Mouse (Mus musculus) midbrain, embryonic 14.5 days (tissue): ENCODE data around the gene Adam23. TPM values are rescaled to one million over a fixed set of nuclear protein-coding genes. Genes with fewer than 3 reads are reported as not detected.

Experiments
- ATAC-seq: fragments of 200-750 bp; cut with Nextera tagmentation; 2 replicates; pipeline ENCODE4 v1.8.0; 2017; ENCODE audit warnings: moderate number of reproducible peaks, moderate library complexity; ENCODE audit not compliant: low FRiP score, low TSS enrichment
- DNase-seq: peaks from one replicate; pipeline ENCODE4 v3.0.0-alpha.2; 2015
- H3K27ac ChIP-seq: fragments of 300-500 bp; sonication (generic); replicated peaks from 2 replicates; pipeline ENCODE4 v1.5.1; 2014; ENCODE audit warnings: mild to moderate bottlenecking, low read depth, low read length, moderate library complexity
- H3K27me3 ChIP-seq: fragments of 300-500 bp; sonication (generic); 2 replicates; pipeline ENCODE4 v1.6.1; 2014; ENCODE audit warnings: low read length, control low read depth, mixed read lengths; ENCODE audit not compliant: control insufficient read depth, insufficient read depth
- H3K36me3 ChIP-seq: fragments of 300-500 bp; sonication (generic); 2 replicates; pipeline ENCODE4 v1.6.1; 2014; ENCODE audit warnings: low read length, control low read depth; ENCODE audit not compliant: control insufficient read depth, insufficient read depth
- H3K4me1 ChIP-seq: fragments of 300-500 bp; sonication (generic); 2 replicates; pipeline ENCODE4 v1.6.1; 2014; ENCODE audit warnings: mild to moderate bottlenecking, antibody characterized with exemption, low read length, control low read depth; ENCODE audit not compliant: control insufficient read depth, insufficient read depth
- H3K4me2 ChIP-seq: fragments of 300-500 bp; sonication (generic); 2 replicates; pipeline ENCODE4 v1.6.1; 2014; ENCODE audit warnings: mild to moderate bottlenecking, low read length, moderate library complexity
- H3K4me3 ChIP-seq: fragments of 300-500 bp; sonication (generic); replicated peaks from 2 replicates; pipeline ENCODE4 v1.5.1; 2014; ENCODE audit warnings: low read depth, low read length
- H3K9ac ChIP-seq: fragments of 300-500 bp; sonication (generic); replicated peaks from 2 replicates; pipeline ENCODE4 v1.6.1; 2014; ENCODE audit warnings: mild to moderate bottlenecking, low read length, moderate library complexity
- H3K9me3 ChIP-seq: fragments of 300-500 bp; sonication (generic); 2 replicates; pipeline ENCODE4 v1.6.1; 2016; ENCODE audit warnings: low read length, control low read depth, mixed read lengths; ENCODE audit not compliant: control insufficient read depth
- WGBS: fragments of 180-500 bp; shearing (Covaris S2); extraction: QIAGEN DNeasy Blood & Tissue Kit; methylation state at CpG from one replicate; pipeline ENCODE4 v1.1.7; 2014; 5-methylcytosine and 5-hydroxymethylcytosine counted together
- polyA plus RNA-seq: library from polyadenylated mRNA; unstranded; fragments of >200 nt; fragmentation: Nextera tagmentation; extraction: Ambion mirVana; gene quantifications from 2 replicates; pipeline ENCODE4 v1.2.1, GENCODE M21; 2014

The Adam23 gene
- polyA plus RNA-seq, 1 experiment from 2014 or later, result 16.8 TPM

DNA sequence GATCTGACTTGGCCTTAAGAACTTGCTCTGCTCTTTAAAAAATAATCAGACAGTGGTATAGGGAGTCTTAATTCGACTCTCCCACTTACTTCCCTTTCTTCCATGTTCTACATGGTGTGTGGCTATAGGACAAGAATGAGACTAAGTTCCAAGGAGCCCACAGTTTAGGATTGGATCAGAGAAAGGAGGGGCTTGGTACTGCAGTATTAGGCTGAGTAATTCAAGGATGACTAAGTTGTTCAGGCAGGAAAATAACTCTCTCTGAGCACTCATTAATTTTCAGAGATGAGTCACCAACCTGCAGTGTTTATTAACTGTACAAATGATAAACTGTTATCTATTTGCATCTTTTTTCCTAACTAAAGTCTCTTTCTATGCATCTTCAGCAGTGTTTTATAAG lies 45.3 kb downstream of the Adam23 start:
- Histone ChIP-seq H3K4me1 (no peaks in the 10 kb centered on the region), H3K4me3 (no peak overlapping the region), H3K27me3 (no peaks in the 10 kb centered on the region), H3K4me2 (no peak overlapping the region), H3K36me3 (no peaks in the 10 kb centered on the region), H3K9ac (no peak overlapping the region), H3K27ac (no peak overlapping the region), H3K9me3 (no peaks in the 10 kb centered on the region)
- WGBS, result 66% methylated on average over 1 of the region's 1 CpGs
- no peak for ATAC-seq
- DNase-seq, result no peak

GRCm38 (mm10) chr1:63493325-63493724 lies 47.6 kb downstream of the Adam23 start:
- H3K27me3 ChIP-seq, result no peaks in the 10 kb centered on the region
- DNase-seq (no peak), ATAC-seq (no peak)
- no peaks in the 10 kb centered on the region for H3K36me3 ChIP-seq
- H3K4me2 ChIP-seq, result no peak overlapping the region
- no peaks in the 10 kb centered on the region for H3K9me3 ChIP-seq
- H3K4me3 ChIP-seq, result no peak overlapping the region
- no peak overlapping the region for H3K9ac ChIP-seq
- 82% methylated on average over 5 of the region's 5 CpGs for WGBS
- H3K4me1 ChIP-seq, result no peaks in the 10 kb centered on the region
- no peak overlapping the region for H3K27ac ChIP-seq

GRCm38 (mm10) chr1:63507386-63507785 lies 61.7 kb downstream of the Adam23 start:
- no peaks in the 10 kb centered on the region for H3K27me3 ChIP-seq
- H3K36me3 ChIP-seq, result no peaks in the 10 kb centered on the region
- no peak overlapping the region for H3K4me3 ChIP-seq
- no peak overlapping the region for H3K4me2 ChIP-seq
- H3K9ac ChIP-seq, result no peak overlapping the region
- DNase-seq (no peak), ATAC-seq (no peak)
- no peak overlapping the region for H3K27ac ChIP-seq
- no peaks in the 10 kb centered on the region for H3K9me3 ChIP-seq
- WGBS, result 68% methylated on average over 4 of the region's 4 CpGs
- H3K4me1 ChIP-seq, result no peaks in the 10 kb centered on the region

DNA sequence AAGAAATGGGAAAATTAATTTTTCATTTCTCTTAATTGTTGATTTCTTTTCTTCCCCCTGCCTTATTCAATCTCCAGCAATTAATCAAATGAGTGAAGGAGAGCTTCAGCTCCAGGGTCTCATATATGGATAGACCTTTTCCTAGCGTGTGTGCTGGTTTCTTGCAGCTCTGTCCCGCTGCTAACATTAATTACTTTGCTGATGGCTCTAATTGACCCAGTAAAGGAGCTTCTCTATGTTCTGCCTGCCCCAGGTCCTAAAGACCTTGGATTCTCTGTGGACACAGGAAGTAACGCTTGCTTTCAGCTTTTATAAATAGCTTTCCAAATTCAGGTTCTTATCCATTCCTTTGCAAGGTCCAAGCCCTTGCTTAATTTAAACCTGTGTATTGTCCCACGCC lies 63.1 kb downstream of the Adam23 start:
- no peaks in the 10 kb centered on the region for H3K36me3 ChIP-seq
- ATAC-seq (no peak), DNase-seq (peak; percentile 15)
- no peak overlapping the region for H3K9ac ChIP-seq
- H3K4me2 ChIP-seq, result no peak overlapping the region
- no peaks in the 10 kb centered on the region for H3K27me3 ChIP-seq
- no peak overlapping the region for H3K4me3 ChIP-seq
- no peak overlapping the region for H3K27ac ChIP-seq
- WGBS, result 64% methylated on average over 4 of the region's 4 CpGs
- no peaks in the 10 kb centered on the region for H3K9me3 ChIP-seq
- no peaks in the 10 kb centered on the region for H3K4me1 ChIP-seq

DNA sequence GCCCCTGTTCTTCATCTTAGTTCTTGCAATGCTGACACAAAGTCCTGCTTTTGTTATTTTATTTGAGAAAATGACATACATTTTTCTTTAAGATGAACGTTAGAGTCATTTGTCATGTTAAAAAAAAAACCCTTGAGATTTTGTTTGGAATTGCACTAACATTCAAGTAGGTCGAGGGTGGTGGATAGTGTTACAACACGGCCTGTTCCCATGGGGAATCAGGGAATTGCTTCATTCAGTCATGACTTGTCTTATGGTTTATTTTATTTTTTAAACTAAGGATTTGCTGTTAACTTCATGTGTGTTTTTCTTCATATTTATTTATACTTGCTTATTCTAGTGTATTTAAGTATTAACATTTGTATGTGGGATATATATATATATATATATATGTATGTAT lies 65.7 kb downstream of the Adam23 start:
- no peaks in the 10 kb centered on the region for H3K4me1 ChIP-seq
- no peaks in the 10 kb centered on the region for H3K9me3 ChIP-seq
- no peaks in the 10 kb centered on the region for H3K27me3 ChIP-seq
- WGBS, result 82% methylated on average over 3 of the region's 3 CpGs
- no peak overlapping the region for H3K4me3 ChIP-seq
- no peak overlapping the region for H3K9ac ChIP-seq
- ATAC-seq, result no peak
- no peak overlapping the region for H3K27ac ChIP-seq
- DNase-seq, result no peak
- no peak overlapping the region for H3K4me2 ChIP-seq
- no peaks in the 10 kb centered on the region for H3K36me3 ChIP-seq

- WGBS, result 94% methylated on average over 11 of the region's 11 CpGs
- Histone ChIP-seq H3K9ac (no peak overlapping the region), H3K9me3 (no peaks in the 10 kb centered on the region), H3K27ac (no peak overlapping the region), H3K4me2 (no peak overlapping the region), H3K4me1 (no peaks in the 10 kb centered on the region), H3K4me3 (no peak overlapping the region), H3K36me3 (no peaks in the 10 kb centered on the region), H3K27me3 (no peaks in the 10 kb centered on the region)
- no peak for ATAC-seq
- no peak for DNase-seq
Observed at GRCm38 (mm10) chr1:63517800-63518199, 72.1 kb downstream of the Adam23 start.

- ATAC-seq (no peak), DNase-seq (no peak)
- Histone ChIP-seq H3K4me3 (no peak overlapping the region), H3K9me3 (no peaks in the 10 kb centered on the region), H3K27me3 (no peaks in the 10 kb centered on the region), H3K4me1 (no peaks in the 10 kb centered on the region), H3K4me2 (no peak overlapping the region), H3K36me3 (no peaks in the 10 kb centered on the region), H3K9ac (no peak overlapping the region), H3K27ac (no peak overlapping the region)
- 85% methylated on average over 5 of the region's 5 CpGs for WGBS
Observed at GRCm38 (mm10) chr1:63518814-63519213, 73.1 kb downstream of the Adam23 start.

GRCm38 (mm10) chr1:63529901-63530300 lies 84.2 kb downstream of the Adam23 start:
- WGBS, result 84% methylated on average over 9 of the region's 9 CpGs
- Histone ChIP-seq H3K9me3 (no peaks in the 10 kb centered on the region), H3K9ac (no peak overlapping the region), H3K27me3 (no peaks in the 10 kb centered on the region), H3K27ac (no peak overlapping the region), H3K4me2 (no peak overlapping the region), H3K4me3 (no peak overlapping the region), H3K4me1 (peaks cover 5% of the 10 kb centered on the region; the same call in 1 of the 2 replicates), H3K36me3 (no peaks in the 10 kb centered on the region; the same call in 1 of the 2 replicates)
- DNase-seq, result no peak
- no peak for ATAC-seq

GRCm38 (mm10) chr1:63534271-63534827 lies 88.7 kb downstream of the Adam23 start:
- H3K27ac ChIP-seq, result peak overlapping the region; percentile 45; the same call in 1 of the 2 replicates
- H3K36me3 ChIP-seq, result no peaks in the 10 kb centered on the region; the same call in 1 of the 2 replicates
- no peaks in the 10 kb centered on the region for H3K9me3 ChIP-seq
- DNase-seq, result no peak
- no peak for ATAC-seq
- H3K4me3 ChIP-seq, result no peak overlapping the region
- H3K4me1 ChIP-seq, result peaks cover 5% of the 10 kb centered on the region; the same call in 1 of the 2 replicates
- 57% methylated on average over 6 of the region's 6 CpGs for WGBS
- no peaks in the 10 kb centered on the region for H3K27me3 ChIP-seq
- no peak overlapping the region for H3K4me2 ChIP-seq
- no peak overlapping the region for H3K9ac ChIP-seq
